Mouse (Mus musculus) embryonic fibroblast, embryonic 13.5 days (primary cell): Measurements from ENCODE around the gene Ccnj.
A peak's percentile ranks its signal among the peaks of the same experiment; 100 is the strongest.

ENCODE experiments used
- CTCF ChIP-seq: IDR thresholded peaks from 2 replicates; pipeline ENCODE4 v1.5.1; 2011; ENCODE audit warnings: mild to moderate bottlenecking, control low read depth, low read length, moderate library complexity, borderline replicate concordance; ENCODE audit not compliant: insufficient read depth
- POLR2A ChIP-seq: IDR thresholded peaks from 2 replicates; pipeline ENCODE4 v1.6.1; 2011; ENCODE audit warnings: low read depth, mild to moderate bottlenecking, control low read depth, low read length, moderate library complexity

DNA sequence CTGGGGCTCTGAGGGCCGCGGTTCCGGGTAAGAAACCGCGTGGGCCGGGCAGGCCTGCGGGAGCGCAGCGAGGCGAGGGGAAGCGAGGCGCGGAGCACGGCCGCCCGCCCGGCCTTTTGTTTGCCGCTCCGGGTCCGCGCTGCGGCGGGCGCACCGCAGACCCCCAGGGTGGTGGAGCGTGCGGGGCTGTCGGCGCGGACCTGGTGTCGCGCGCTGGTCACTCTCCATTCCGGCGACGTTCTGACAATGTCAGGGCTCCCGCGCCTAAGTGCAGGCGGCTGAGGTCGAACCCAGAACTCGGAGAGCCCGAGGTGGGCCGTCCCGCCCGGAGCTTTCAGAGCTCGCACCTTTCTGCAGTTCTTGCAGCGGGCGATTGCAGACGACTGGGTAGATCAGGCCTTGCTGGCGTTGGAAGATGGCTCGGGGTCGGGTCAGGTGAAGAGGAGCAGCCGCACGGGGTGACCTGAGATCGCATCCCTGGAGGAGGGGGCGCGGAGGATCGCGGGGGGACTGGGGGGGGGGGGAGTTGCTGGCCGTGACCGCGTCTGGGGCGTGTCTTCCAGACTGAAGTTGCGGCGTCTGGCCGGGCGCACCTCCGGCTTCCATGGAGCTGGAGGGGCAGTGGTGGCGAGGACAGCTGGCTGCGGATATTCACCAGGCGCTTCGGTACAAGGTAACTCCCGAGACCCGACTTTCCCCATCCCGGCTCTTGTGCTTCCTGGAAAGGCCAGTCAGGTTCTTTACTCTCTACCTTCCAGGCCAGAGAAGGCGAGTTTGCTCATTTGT, 530 bp downstream of the Ccnj start:
- no peak for TF ChIP-seq CTCF
- 0 out of 2 replicates have a peak, but pooled peaks have one; percentile 13 for TF ChIP-seq POLR2A
